Mouse (Mus musculus): ENCODE results near the gene Tmem39a.

Tmem39a gene

GRCm38 (mm10) chr16:38591506-38591905 is 33.0 kb downstream of the Tmem39a start:
- no peak for DNase-seq (ENCODE audit: low spot score)

- DNase-seq (ENCODE audit: low spot score), result no peak
Observed at GRCm38 (mm10) chr16:38592026-38592678, 33.7 kb downstream of the Tmem39a start.

DNA sequence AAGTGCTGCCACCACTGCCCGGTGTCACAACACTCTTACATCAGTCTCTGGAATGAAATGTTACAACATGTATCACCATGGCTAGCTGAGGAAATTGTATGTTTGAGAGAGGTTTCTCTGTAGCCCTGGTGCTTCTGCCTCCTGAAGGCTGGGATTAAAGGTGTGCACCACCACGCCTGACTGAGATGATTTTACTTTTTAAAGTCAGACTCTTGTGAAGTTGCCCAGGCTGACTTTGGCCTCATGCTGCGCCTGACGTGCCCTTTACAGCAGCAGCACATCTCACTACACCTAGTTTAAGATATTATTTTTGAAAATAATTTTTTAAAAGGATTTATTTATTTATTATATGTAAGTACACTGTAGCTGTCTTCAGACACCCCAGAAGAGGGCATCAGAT is 34.4 kb downstream of the Tmem39a start:
- DNase-seq (ENCODE audit: low spot score), result no peak

GRCm38 (mm10) chr16:38594435-38594834 is 35.9 kb downstream of the Tmem39a start:
- no peak for DNase-seq (ENCODE audit: low spot score)

DNA sequence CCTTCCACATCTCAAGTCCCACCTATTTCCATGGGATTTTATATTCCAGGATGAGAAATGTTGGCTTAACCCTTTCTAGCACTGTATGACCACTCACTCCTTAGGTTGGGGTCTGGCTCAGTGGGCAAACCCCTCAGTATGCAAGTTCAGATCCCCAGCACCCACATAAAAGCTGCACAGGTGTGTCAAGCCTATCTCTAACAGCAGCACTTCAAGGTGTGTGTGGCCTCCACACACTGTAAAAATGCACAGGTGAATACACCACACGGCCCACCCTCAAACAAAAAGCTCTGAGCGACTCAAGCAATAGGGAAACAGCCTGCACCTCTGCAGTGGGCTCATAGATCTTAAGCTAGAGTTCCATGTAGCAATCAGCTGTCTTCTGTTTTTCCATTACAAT is 37.6 kb downstream of the Tmem39a start:
- no peak for DNase-seq (ENCODE audit: low spot score)

DNA sequence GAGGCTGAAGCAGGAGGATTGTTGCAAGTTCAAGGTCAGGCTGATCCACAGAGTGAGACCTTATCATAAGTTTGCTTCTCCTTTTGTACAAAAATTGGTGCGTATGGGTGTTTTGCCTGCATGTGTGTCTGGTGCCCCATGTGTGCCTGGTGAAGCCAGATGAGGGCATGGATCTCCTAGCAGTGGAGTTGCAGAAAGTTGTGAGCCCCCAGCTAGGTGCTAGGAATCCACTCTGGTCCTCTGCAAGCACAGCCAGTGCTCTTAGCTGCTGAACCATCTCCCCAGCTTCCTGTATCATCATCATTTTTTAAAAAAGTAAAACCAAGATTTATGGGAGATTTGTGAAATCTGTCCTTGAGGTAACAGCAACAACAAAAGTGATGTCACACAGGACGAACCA is 38.2 kb downstream of the Tmem39a start:
- no peak for DNase-seq (ENCODE audit: low spot score)

- DNase-seq (ENCODE audit: low spot score), result no peak
Observed at GRCm38 (mm10) chr16:38598986-38599680, 40.6 kb downstream of the Tmem39a start.

DNA sequence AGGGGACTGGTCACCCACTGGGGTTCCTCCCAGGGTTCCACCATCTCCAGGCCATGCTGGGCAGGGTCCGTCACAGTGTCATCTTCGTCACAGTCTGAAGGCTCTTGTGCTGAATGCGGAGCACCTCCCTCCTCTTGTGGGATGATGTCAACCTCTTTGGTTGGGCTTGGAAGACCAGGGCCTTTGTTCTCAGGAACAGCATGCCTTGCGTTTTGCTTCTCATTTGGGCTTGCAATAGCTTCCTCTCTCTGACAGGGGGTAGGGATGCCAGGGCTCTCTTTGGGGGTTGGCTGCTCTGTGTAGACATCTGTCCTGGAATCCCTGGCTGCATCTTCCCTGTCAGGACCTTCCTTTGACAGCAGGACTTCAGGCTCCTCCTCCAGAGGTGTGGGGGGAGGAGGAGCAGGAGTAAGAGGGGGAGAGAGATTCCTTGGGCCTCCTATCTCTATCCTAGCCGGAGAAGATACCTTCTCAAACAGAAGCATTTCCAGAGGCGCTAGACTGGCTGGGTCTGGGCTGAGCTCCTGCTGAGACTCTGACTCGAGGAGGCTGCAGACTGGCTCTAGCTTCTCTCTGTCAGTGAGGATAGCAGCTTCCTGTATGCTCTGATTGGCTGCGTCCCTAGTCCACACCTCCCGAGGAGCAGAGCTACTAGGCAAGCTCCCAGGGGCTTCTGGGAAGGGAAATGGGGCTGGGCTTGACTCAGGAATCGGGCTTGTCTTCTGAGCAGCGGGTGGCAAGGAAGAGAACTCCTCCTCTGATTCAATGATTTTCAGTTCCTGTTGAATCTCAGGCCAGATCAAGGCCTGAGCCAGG is 44.7 kb downstream of the Tmem39a start:
- no peak for DNase-seq (ENCODE audit: low spot score)

- DNase-seq (ENCODE audit: low spot score), result no peak
Observed at GRCm38 (mm10) chr16:38606509-38606908, 48.0 kb downstream of the Tmem39a start.

GRCm38 (mm10) chr16:38608687-38609086 is 50.2 kb downstream of the Tmem39a start:
- DNase-seq (ENCODE audit: low spot score), result no peak

DNA sequence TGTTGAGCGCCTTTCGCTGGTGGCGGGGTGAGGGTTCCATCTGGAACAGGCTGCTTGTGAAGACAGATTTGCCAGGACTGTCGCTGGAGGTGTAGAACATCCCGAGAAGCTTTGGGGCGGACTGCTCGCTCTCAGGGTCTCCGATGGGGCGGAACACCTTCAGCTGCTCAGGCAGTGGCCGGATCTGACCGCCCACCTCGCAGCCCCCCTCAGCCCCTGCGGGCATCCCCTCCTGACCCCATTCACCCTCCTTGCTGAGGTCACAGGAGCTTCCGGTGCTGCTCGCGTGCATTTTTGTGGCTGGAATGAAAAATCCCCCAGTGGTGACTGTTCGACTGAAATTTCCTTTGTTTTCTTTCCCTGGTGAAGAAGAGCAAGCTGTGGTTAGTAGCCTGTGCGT is 50.6 kb downstream of the Tmem39a start:
- no peak for DNase-seq (ENCODE audit: low spot score)

DNA sequence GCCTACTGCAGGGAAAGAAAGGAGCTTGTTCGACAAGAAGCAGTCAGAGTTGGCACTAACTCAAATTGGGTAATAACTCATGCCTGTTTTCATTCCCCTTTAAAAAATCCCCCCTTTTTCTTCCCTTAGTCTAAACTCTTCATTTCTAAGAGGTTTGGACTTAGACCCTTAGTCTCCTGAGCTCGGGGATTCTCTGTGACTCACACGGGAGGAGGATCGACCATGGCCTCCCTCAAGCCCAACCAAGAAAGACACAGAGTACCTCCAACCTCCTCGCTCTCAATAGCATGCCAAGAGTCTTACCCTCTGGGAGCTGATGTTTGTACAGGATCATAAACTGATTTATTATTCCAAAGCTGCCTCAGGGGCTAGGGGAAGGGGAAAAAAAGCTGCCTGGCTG is 54.1 kb downstream of the Tmem39a start:
- no peak for DNase-seq (ENCODE audit: low spot score)

DNA sequence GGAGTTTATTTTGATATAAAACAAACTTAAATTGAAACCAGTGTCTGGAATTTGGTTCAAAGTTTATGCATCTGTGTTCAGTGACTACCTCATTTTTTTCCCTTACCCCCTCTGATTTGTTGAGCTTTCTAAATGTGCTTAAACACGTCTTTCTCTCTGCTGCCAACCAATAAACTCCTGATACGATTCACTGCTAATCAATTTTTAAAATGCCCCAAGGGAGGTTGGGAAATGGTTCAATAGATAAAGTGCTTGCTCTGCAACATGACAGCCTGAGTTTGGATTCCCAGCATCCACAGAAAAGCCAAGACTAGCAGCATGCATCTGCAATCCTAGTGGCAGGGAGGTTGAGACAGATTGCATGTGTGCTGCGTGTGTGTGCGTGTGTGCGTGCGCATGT is 55.1 kb downstream of the Tmem39a start:
- DNase-seq (ENCODE audit: low spot score), result no peak

- no peak for DNase-seq (ENCODE audit: low spot score)
Observed at GRCm38 (mm10) chr16:38617977-38618376, 59.5 kb downstream of the Tmem39a start.

- peak; percentile 62 for DNase-seq (ENCODE audit: low spot score)
Observed at GRCm38 (mm10) chr16:38619054-38619453, 60.6 kb downstream of the Tmem39a start.

DNA sequence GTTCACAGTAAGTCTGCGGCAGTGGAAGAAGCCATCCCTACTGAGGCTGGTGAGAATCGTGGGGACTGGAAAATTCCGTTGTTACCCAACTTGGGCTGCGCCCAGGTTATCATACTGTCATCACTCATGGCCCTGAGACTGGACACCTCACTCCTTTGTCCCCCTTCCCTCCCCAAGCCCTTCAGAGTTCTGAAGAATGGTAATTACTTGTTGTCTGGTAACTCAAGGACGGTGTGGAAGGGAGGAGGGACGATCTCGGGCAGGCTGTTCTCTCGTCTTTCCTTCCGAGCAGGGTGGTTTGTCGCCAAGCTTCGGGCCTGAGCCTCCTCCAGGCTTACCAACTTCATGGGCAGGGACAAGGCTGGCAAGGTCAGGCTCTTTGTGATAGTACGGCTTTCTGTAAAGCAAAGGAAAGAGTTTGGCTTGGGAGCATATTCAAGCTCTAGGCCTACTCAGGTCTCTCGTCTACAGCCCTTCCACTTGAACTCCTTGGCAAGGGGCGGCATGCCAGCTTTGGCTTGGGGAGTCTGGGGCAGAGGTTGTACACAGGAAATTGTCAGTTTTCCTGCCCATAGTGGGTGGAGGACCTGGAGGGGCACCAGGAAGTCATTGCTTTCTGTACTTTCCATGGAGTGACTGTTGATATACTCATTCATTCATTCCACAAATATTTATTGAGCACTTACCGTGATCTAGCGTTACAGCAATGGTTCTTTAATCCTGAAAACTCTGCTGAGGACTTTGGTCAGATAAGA is 62.4 kb downstream of the Tmem39a start:
- DNase-seq (ENCODE audit: low spot score), result no peak

GRCm38 (mm10) chr16:38622283-38622682 is 63.8 kb downstream of the Tmem39a start:
- DNase-seq (ENCODE audit: low spot score), result no peak

DNA sequence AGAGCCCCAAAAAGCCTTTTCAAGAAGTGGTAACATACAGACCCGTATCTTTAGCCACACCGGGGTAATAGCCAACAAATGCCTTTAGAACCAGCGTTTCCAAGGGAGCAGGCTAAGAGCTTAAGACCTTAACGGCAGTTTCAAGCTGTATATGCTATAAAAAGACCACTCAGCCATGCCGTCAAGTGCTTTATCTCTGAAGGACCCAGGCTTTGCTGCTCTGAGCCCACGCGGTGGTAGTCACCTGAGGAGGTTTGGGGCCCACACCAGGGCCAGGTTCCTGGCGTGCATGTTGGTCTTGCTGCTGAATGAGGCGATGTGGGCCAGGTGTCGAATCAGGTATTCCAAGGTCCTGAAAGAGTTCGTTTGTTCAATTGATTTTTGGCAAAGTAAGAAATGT is 65.8 kb downstream of the Tmem39a start:
- no peak for DNase-seq (ENCODE audit: low spot score)

GRCm38 (mm10) chr16:38625411-38625810 is 66.9 kb downstream of the Tmem39a start:
- DNase-seq (ENCODE audit: low spot score), result no peak

GRCm38 (mm10) chr16:38625811-38626369 is 67.4 kb downstream of the Tmem39a start:
- no peak for DNase-seq (ENCODE audit: low spot score)

DNA sequence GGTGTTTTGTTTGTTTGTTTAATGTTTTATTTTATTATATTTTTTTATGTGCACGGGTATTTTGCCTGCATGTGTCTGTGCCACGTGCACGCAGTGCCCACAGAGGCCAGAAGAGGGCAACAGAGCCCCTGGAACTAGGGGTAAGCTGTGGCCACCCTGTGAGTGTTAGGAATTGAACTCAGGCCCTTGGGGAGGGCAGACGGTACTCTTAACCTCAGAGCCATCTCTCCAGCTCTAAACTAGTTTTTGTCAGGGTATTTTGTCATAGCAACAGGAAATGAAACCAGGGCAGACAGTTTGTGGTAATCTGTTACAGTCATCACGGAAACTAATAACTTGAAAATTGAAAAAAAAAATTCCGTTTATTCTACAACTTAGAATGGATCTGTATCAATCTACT is 73.6 kb downstream of the Tmem39a start:
- peak; percentile 67 for DNase-seq (ENCODE audit: low spot score)

DNA sequence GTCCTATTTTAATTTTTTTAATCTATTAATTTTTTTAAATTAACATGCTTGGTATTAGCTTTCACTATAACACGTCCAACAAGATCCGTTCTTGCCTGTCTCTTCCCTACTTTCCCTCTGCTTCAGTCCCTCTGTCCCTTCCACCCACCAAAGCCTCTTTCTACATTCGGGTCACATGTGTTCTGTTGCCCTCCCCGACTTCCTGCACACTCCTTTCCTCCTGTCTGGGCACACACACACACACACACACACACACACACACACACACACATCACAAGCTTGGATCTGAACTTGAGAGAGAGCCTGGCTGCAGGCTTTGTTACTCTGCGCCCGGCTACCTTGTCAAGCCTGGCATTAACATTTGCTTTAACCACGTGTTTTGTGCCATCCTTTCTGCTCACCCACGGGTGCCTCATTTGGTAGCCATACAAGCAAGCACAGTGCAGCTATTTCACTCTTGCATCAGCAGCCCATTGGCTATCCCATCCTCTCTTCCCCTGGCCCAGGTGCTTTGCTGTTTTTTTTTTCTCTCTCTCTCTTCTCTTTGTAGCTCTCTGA is 77.4 kb downstream of the Tmem39a start:
- DNase-seq (ENCODE audit: low spot score), result peak; percentile 48

Data from T-cell, adult 2 months (primary cell).